Mouse (Mus musculus) cerebellum, adult 2 months (tissue): ENCODE data around the gene Rgmb.

ENCODE experiments used
- CTCF ChIP-seq: fragments of 200-500 bp; IDR thresholded peaks from 2 replicates; pipeline ENCODE4 v1.5.1; 2011; ENCODE audit warnings: low read depth, mild to moderate bottlenecking, control low read depth, low read length, moderate library complexity, borderline replicate concordance; ENCODE audit not compliant: insufficient read depth
- POLR2A ChIP-seq: fragments of 200-500 bp; IDR thresholded peaks from 2 replicates; pipeline ENCODE4 v1.6.1; 2011; ENCODE audit warnings: low read length, control low read depth, borderline replicate concordance; ENCODE audit not compliant: insufficient read depth

DNA sequence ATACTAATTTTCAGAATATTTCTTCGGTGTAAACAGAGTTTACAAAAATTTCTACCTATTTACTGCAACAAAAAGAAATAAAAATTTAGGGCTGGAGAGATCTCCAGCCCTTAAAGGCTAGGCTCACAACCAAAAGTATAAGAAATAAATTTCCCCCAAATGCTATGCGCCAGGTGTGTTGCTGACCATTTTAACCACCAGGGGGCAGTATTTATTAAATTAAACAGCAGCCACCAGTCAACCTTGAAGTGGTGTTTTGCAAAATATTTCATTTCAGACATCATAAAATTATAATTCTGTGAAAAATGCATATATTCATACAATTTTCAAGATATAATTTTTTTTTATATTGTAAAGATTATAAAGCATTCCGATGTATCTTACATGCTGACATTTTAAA lies 43.8 kb downstream of the Rgmb start:
- no peak for TF ChIP-seq CTCF
- no peak for TF ChIP-seq POLR2A
